Mouse (Mus musculus): ENCODE results near the gene Ankub1. TPM values are rescaled to one million over a fixed set of nuclear protein-coding genes. Genes with fewer than 3 reads are reported as not detected.

Gene Ankub1
- total RNA-seq, 1 experiment from 2014 or later: not detected

DNA sequence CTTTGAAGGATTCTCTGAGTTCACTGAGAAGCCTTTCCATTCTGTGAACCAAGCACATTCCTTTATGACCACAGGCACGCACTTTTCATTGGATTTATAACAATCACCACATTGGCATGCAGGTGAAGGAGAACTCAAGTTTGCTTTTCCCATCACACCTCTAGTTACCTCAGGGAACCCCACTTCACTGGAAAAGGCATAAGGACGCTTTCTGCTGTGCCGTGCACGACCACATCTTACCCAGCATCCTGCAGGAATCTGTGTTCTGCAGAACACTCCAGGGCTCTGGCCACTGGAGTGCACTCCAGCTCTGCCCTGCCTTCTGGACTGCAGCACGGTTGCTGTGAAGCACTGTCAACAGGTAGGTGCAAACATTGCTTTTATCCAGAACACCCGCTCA lies 55.0 kb downstream of the Ankub1 start:
- DNase-seq: no peak

DNA sequence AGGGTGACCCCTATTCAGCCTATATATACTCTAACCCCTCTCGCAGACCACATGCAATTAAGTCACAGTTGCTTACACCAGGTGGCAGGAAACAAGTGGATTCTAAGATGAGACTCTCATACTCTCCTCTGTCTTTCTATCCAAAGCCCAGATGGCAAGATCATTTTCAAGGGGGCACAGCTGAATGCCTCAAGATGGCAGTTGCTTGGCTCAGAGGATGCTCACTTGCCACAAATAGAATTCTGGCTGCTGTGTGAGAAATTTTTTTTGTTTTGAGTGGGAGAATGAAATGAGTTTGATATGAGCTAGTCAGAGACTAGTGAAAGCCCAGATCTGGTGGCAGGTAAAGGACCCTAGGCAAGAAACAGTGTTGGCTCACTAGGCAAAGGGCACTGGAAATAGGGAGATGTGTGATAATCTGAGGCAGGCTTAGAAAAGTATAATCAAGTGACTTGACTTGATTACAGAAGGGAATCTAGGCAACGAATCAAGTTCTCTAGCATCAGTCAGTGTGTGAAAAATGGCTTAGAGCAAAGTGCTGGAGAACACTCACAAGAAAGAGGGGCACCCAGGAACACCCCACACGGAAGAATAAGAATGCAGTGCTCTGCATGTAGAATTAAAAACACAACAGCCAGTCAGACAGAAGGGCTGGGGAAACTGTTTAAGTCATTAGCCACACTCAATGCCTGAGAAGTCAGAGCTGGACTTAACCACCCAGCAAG lies 57.7 kb downstream of the Ankub1 start:
- no peak for DNase-seq

- no peak for DNase-seq
These were observed 65.6 kb downstream of the Ankub1 start for GRCm38 (mm10) chr3:57626954-57627513.

- DNase-seq: peak; percentile 67
These were observed 67.2 kb downstream of the Ankub1 start for GRCm38 (mm10) chr3:57625275-57625997.

DNA sequence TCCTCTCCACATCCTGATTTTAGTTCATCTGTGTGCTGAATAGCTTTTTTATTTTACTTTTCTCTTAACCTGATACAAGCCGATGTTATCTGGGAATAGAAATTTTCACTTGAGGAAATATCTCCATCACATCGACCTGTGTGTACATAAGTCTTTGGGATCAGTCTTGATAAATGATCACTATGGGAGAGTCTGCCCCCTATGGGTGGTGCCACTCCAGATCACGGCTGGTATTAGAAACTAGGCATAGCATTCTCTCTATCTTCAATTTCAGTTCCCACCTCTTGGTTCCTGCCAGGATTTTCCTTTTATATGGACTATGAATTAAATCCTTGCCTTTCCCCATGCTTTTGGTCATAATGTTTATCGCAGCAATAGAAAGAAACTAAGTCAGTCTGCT lies 72.9 kb downstream of the Ankub1 start:
- peak; percentile 50 for DNase-seq

DNA sequence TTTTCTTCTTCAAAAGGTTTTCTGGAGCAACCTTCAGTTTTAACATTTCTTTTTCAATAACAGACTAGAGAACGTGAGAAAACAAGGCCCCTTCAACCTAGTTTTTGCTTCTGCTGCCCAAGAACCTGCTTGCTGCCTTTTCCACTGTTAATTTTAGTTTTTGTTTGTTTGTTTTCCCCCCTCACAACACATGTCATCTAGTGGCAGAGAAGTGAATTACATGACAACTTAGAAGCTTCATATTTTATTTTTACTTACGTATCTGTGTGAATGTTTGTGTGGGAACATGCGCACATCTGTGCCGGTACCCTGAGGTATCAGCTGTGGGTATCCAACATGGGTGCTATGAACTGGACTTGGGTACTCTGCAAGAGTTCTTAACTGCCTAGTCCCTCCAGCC lies 76.9 kb downstream of the Ankub1 start:
- DNase-seq: no peak

DNA sequence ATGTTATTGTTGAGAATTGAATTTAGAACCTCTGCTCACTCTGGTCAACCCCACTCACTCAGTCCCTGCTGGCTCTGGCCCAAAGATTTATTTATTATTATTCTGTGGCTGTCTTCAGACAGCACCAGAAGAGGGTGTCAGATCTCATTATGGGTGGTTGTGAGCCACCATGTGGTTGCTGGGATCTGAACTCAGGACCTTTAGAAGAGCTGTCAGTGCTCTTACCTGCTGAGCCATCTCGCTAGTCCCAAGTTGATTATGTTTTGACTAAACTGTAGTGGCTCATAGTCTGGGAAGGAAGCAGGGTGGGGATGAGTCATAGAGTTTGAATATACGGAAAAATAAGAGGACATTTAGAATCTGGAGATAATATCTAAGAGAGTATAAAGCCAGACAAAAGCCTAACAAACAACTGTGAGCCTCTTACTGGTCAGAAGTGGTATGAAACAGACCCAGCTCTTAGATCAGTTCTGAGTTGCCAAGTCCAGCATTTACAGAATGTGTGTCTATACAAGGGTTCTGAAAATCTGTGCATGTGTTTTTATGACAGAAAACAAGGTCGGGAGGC lies 80.1 kb downstream of the Ankub1 start:
- no peak for DNase-seq

- no peak for DNase-seq
These were observed 80.8 kb downstream of the Ankub1 start for GRCm38 (mm10) chr3:57611776-57612175.

Small RNAs within 50 kb of the gene (microRNA-seq; reads per million reads assigned to microRNA genes)
- gene Mir6377: 0 reads per million in 2 experiments

Other genes starting within 250 kb of the Ankub1 start
- 35.8 and 37.6 TPM in 2 replicates for gene Wwtr1, start 116.9 kb downstream of the Ankub1 start, total RNA-seq (2021)
- 30.1 and 34.7 TPM in 2 replicates for gene Commd2, start 41.1 kb downstream of the Ankub1 start, total RNA-seq (2021)
- 90.6 and 118 TPM in 2 replicates for gene Rnf13, start 43.3 kb upstream of the Ankub1 start, total RNA-seq (2021)
- 47.4 and 53.1 TPM in 2 replicates for gene Pfn2, start 155.3 kb upstream of the Ankub1 start, total RNA-seq (2021)

Data from adrenal gland, postnatal 25 days (tissue).